Mouse (Mus musculus) liver, embryonic 11.5 days (tissue): ENCODE data around the gene Nudcd3. TPM values are rescaled to one million over a fixed set of nuclear protein-coding genes. Genes with fewer than 3 reads are reported as not detected.

Source experiments
- ATAC-seq: fragments of 200-750 bp; cut with Nextera tagmentation; replicated peaks from 2 replicates; pipeline ENCODE4 v1.8.0; 2017; ENCODE audit warnings: moderate number of reproducible peaks, mild to moderate bottlenecking, moderate TSS enrichment, moderate library complexity; ENCODE audit not compliant: low FRiP score
- DNase-seq: peaks from one replicate; pipeline ENCODE4 v3.0.0-alpha.2; 2017; ENCODE audit warnings: low spot score
- H3K27ac ChIP-seq: fragments of 300-500 bp; sonication (generic); 2 replicates; pipeline ENCODE4 v1.5.1; 2014; ENCODE audit warnings: mild to moderate bottlenecking, low read depth, low read length, control low read depth
- H3K27me3 ChIP-seq: fragments of 300-500 bp; sonication (generic); replicated peaks from 2 replicates; pipeline ENCODE4 v1.6.1; 2014; ENCODE audit warnings: low read length, mixed read lengths; ENCODE audit not compliant: control insufficient read depth, insufficient read depth
- H3K36me3 ChIP-seq: fragments of 300-500 bp; sonication (generic); 2 replicates; pipeline ENCODE4 v1.6.1; 2014; ENCODE audit warnings: mild to moderate bottlenecking, low read length, moderate library complexity, mixed read lengths; ENCODE audit not compliant: control insufficient read depth, insufficient read depth
- H3K4me1 ChIP-seq: fragments of 300-500 bp; sonication (generic); replicated peaks from 2 replicates; pipeline ENCODE4 v1.6.1; 2014; ENCODE audit warnings: low read length, mixed read lengths; ENCODE audit not compliant: control insufficient read depth, insufficient read depth
- H3K4me2 ChIP-seq: fragments of 300-500 bp; sonication (generic); 2 replicates; pipeline ENCODE4 v1.6.1; 2014; ENCODE audit warnings: mild to moderate bottlenecking, control low read depth, moderate library complexity
- H3K4me3 ChIP-seq: fragments of 300-500 bp; sonication (generic); 2 replicates; pipeline ENCODE4 v1.5.1; 2014; ENCODE audit warnings: low read depth, low read length, control low read depth
- H3K9ac ChIP-seq: fragments of 300-500 bp; sonication (generic); 2 replicates; pipeline ENCODE4 v1.6.1; 2014; ENCODE audit warnings: low read depth, low read length, control low read depth
- H3K9me3 ChIP-seq: fragments of 300-500 bp; sonication (generic); 2 replicates; pipeline ENCODE4 v1.6.1; 2016; ENCODE audit warnings: low read length, inconsistent platforms, mixed read lengths; ENCODE audit not compliant: control insufficient read depth
- WGBS: fragments of 180-500 bp; shearing (Covaris S2); extraction: QIAGEN DNeasy Blood & Tissue Kit; methylation state at CpG from one replicate; pipeline ENCODE4 v1.1.7; 2014; 5-methylcytosine and 5-hydroxymethylcytosine counted together
- polyA plus RNA-seq: library from polyadenylated mRNA; unstranded; fragments of >200 nt; fragmentation: Nextera tagmentation; extraction: Ambion mirVana; gene quantifications from 2 replicates; pipeline ENCODE4 v1.2.1, GENCODE M21; 2014

Nudcd3 gene
- polyA plus RNA-seq, 1 experiment from 2014 or later = 31.9 TPM

GRCm38 (mm10) chr11:6216834-6217233 lies 16.6 kb upstream of the Nudcd3 start:
- H3K9ac ChIP-seq = no peak overlapping the region
- no peaks in the 10 kb centered on the region for H3K4me1 ChIP-seq
- H3K4me2 ChIP-seq = no peak overlapping the region
- no peaks in the 10 kb centered on the region for H3K36me3 ChIP-seq
- H3K27me3 ChIP-seq = no peaks in the 10 kb centered on the region
- no peaks in the 10 kb centered on the region for H3K9me3 ChIP-seq
- DNase-seq (no peak), ATAC-seq (no peak)
- no peak overlapping the region for H3K27ac ChIP-seq
- 63% methylated on average over 3 of the region's 3 CpGs for WGBS
- H3K4me3 ChIP-seq = no peak overlapping the region

- 83% methylated on average over 1 of the region's 1 CpGs for WGBS
- ATAC-seq = no peak
- Histone ChIP-seq H3K9me3 (peaks cover 3% of the 10 kb centered on the region; the same call in 1 of the 2 replicates), H3K4me1 (no peaks in the 10 kb centered on the region), H3K36me3 (no peaks in the 10 kb centered on the region), H3K4me2 (no peak overlapping the region), H3K27me3 (no peaks in the 10 kb centered on the region), H3K9ac (no peak overlapping the region), H3K27ac (no peak overlapping the region), H3K4me3 (no peak overlapping the region)
- no peak for DNase-seq
Measured at GRCm38 (mm10) chr11:6208158-6208557, 7.9 kb upstream of the Nudcd3 start.

GRCm38 (mm10) chr11:6207090-6207489 lies 6.9 kb upstream of the Nudcd3 start:
- H3K9me3 ChIP-seq = peaks cover 3% of the 10 kb centered on the region; the same call in 1 of the 2 replicates
- no peaks in the 10 kb centered on the region for H3K27me3 ChIP-seq
- no peaks in the 10 kb centered on the region for H3K4me1 ChIP-seq
- H3K27ac ChIP-seq = no peak overlapping the region
- H3K9ac ChIP-seq = no peak overlapping the region
- no peak for DNase-seq
- no peak overlapping the region for H3K4me3 ChIP-seq
- ATAC-seq = no peak
- WGBS = 76% methylated on average over 2 of the region's 2 CpGs
- no peak overlapping the region for H3K4me2 ChIP-seq
- no peaks in the 10 kb centered on the region for H3K36me3 ChIP-seq

GRCm38 (mm10) chr11:6200570-6200969 lies 355 bp upstream of the Nudcd3 start:
- peaks cover 12% of the 10 kb centered on the region for H3K4me1 ChIP-seq
- peak overlapping the region; percentile 92 for H3K4me3 ChIP-seq
- H3K9ac ChIP-seq = peak overlapping the region; percentile 92
- no peaks in the 10 kb centered on the region for H3K9me3 ChIP-seq
- 21% methylated on average over 9 of the region's 9 CpGs for WGBS
- no peak for DNase-seq
- peak overlapping the region; percentile 79 for H3K4me2 ChIP-seq
- no peak for ATAC-seq
- peak overlapping the region; percentile 94; the same call in 1 of the 2 replicates for H3K27ac ChIP-seq
- H3K36me3 ChIP-seq = no peaks in the 10 kb centered on the region
- H3K27me3 ChIP-seq = no peaks in the 10 kb centered on the region

- Histone ChIP-seq H3K4me3 (peak within 1 kb of the TSS; percentile 92), H3K4me2 (peak within 1 kb of the TSS; percentile 79), H3K9me3 (no peaks in the 10 kb centered on the region), H3K9ac (peak within 1 kb of the TSS; percentile 92), H3K27me3 (no peaks in the 10 kb centered on the region), H3K4me1 (peaks cover 12% of the 10 kb centered on the region), H3K27ac (peak within 1 kb of the TSS; percentile 94), H3K36me3 (no peaks in the 10 kb centered on the region)
- ATAC-seq (peak; percentile 68), DNase-seq (no peak)
- WGBS = 1% methylated on average over 35 of the region's 35 CpGs
Measured at GRCm38 (mm10) chr11:6199410-6200086, 667 bp downstream of the Nudcd3 start, which contains the start of gene A730071L15Rik. TSS of gene A730071L15Rik (plus strand) at chr11:6200029.

GRCm38 (mm10) chr11:6198449-6198848 lies 1.8 kb downstream of the Nudcd3 start:
- Histone ChIP-seq H3K27me3 (no peaks in the 10 kb centered on the region), H3K36me3 (no peaks in the 10 kb centered on the region), H3K4me3 (peak overlapping the region; percentile 92), H3K4me1 (peaks cover 12% of the 10 kb centered on the region), H3K9ac (no peak overlapping the region), H3K4me2 (peak overlapping the region; percentile 79), H3K27ac (no peak overlapping the region), H3K9me3 (no peaks in the 10 kb centered on the region)
- DNase-seq (no peak), ATAC-seq (no peak)
- WGBS = 81% methylated on average over 4 of the region's 4 CpGs

- H3K4me2 ChIP-seq = no peak overlapping the region
- H3K4me3 ChIP-seq = no peak overlapping the region
- no peaks in the 10 kb centered on the region for H3K9me3 ChIP-seq
- ATAC-seq = no peak
- 79% methylated on average over 8 of the region's 8 CpGs for WGBS
- no peak for DNase-seq
- H3K36me3 ChIP-seq = peaks cover 5% of the 10 kb centered on the region; the same call in 1 of the 2 replicates
- no peak overlapping the region for H3K27ac ChIP-seq
- H3K27me3 ChIP-seq = no peaks in the 10 kb centered on the region
- H3K9ac ChIP-seq = no peak overlapping the region
- H3K4me1 ChIP-seq = peaks cover 15% of the 10 kb centered on the region
Measured at GRCm38 (mm10) chr11:6196780-6197179, 3.4 kb downstream of the Nudcd3 start.

- DNase-seq (peak; percentile 74), ATAC-seq (peak; percentile 47; the same call in 1 of the 2 replicates)
- Histone ChIP-seq H3K36me3 (peaks cover 8% of the 10 kb centered on the region; the same call in 1 of the 2 replicates), H3K4me3 (no peak overlapping the region), H3K9me3 (no peaks in the 10 kb centered on the region), H3K9ac (no peak overlapping the region), H3K4me2 (no peak overlapping the region), H3K27me3 (no peaks in the 10 kb centered on the region), H3K4me1 (peaks cover 18% of the 10 kb centered on the region), H3K27ac (no peak overlapping the region)
- 15% methylated on average over 2 of the region's 2 CpGs for WGBS
Measured at GRCm38 (mm10) chr11:6187878-6188277, 12.3 kb downstream of the Nudcd3 start.

GRCm38 (mm10) chr11:6187399-6187798 lies 12.8 kb downstream of the Nudcd3 start:
- Histone ChIP-seq H3K27ac (no peak overlapping the region), H3K4me3 (no peak overlapping the region), H3K9ac (no peak overlapping the region), H3K9me3 (no peaks in the 10 kb centered on the region), H3K27me3 (no peaks in the 10 kb centered on the region), H3K4me2 (no peak overlapping the region), H3K4me1 (peaks cover 18% of the 10 kb centered on the region), H3K36me3 (peaks cover 4% of the 10 kb centered on the region; the same call in 1 of the 2 replicates)
- no peak for DNase-seq
- 84% methylated on average over 3 of the region's 3 CpGs for WGBS
- no peak for ATAC-seq
